Mouse (Mus musculus) kidney, adult 2 months (tissue): Measurements from ENCODE around the gene Sdk1. TPM values are rescaled to one million over a fixed set of nuclear protein-coding genes. Genes with fewer than 3 reads are reported as not detected.

ENCODE experiments used
- DNase-seq: peaks from one replicate; pipeline ENCODE4 v3.0.0; 2021
- H3K27ac ChIP-seq: fragments of 200-500 bp; 2 replicates; pipeline ENCODE4 v1.5.1; 2012; ENCODE audit warnings: low read depth, low read length, control low read depth, inconsistent platforms; ENCODE audit not compliant: insufficient read depth
- H3K27me3 ChIP-seq: fragments of 200-500 bp; replicated peaks from 2 replicates; pipeline ENCODE4 v1.6.1; 2012; ENCODE audit warnings: mild to moderate bottlenecking, moderate library complexity, low read length, inconsistent platforms; ENCODE audit not compliant: control insufficient read depth, insufficient read depth
- H3K36me3 ChIP-seq: fragments of 200-500 bp; 2 replicates; pipeline ENCODE4 v1.6.1; 2012; ENCODE audit warnings: mild to moderate bottlenecking, moderate library complexity, low read length, inconsistent platforms; ENCODE audit not compliant: control insufficient read depth, insufficient read depth
- H3K4me1 ChIP-seq: fragments of 200-500 bp; 2 replicates; pipeline ENCODE4 v1.6.1; 2011; ENCODE audit warnings: low read length; ENCODE audit not compliant: control insufficient read depth, insufficient read depth
- H3K4me3 ChIP-seq: fragments of 200-500 bp; 2 replicates; pipeline ENCODE4 v1.5.1; 2011; ENCODE audit warnings: mild to moderate bottlenecking, low read depth, low read length, control low read depth; ENCODE audit not compliant: insufficient read depth
- CTCF ChIP-seq: fragments of 200-500 bp; conservative IDR thresholded peaks from 2 replicates; pipeline ENCODE4 v1.5.1; 2011; ENCODE audit warnings: low read depth, mild to moderate bottlenecking, control low read depth, low read length, moderate library complexity, mixed read lengths; ENCODE audit not compliant: insufficient read depth, insufficient read length
- POLR2A ChIP-seq: fragments of 200-500 bp; IDR thresholded peaks from one replicate; pipeline ENCODE4 v1.6.1; 2011; ENCODE audit warnings: low read depth, low read length, control low read depth
- WGBS: fragments of 180-500 bp; shearing (Covaris S2); methylation state at CpG from one replicate; pipeline ENCODE4 v1.1.7; 2018; 5-methylcytosine and 5-hydroxymethylcytosine counted together
- polyA plus RNA-seq: library from polyadenylated mRNA; depleted of rRNA; stranded (reverse); fragments of >200 nt; gene quantifications from 2 replicates; pipeline ENCODE4 v1.2.3, GENCODE M21; 2012

The Sdk1 gene
- polyA plus RNA-seq, 1 experiment: 0.63 TPM

DNA sequence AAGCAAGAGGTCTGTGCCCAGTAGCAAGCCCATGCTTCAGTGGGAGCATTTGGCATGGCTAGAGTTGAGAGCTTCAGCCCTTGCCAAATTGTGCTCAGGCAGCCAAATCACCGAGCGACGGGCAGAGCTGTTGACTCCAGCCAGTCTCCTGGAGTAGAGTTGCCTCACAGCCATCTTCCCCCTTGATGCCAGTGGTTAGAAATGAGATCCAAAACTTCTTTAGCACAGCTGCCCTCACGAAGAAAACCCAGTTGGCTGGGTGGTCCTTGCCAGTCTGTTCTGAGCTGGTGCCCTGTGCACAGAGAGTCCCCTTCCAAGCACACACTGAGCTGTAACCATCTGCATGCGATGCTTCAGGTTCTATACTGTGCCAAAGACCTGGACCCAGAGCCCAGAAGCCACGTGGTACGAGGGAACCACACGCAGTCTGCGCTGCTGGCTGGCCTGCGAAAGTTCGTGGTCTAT lies 855.1 kb downstream of the Sdk1 start:
- Histone ChIP-seq H3K27ac (no peak overlapping the region), H3K36me3 (no peaks in the 10 kb centered on the region), H3K4me3 (no peak overlapping the region), H3K4me1 (no peaks in the 10 kb centered on the region), H3K27me3 (no peaks in the 10 kb centered on the region)
- WGBS: 89% methylated on average over 11 of the region's 11 CpGs
- TF ChIP-seq POLR2A (no peak), CTCF (no peak)
- DNase-seq: no peak

DNA sequence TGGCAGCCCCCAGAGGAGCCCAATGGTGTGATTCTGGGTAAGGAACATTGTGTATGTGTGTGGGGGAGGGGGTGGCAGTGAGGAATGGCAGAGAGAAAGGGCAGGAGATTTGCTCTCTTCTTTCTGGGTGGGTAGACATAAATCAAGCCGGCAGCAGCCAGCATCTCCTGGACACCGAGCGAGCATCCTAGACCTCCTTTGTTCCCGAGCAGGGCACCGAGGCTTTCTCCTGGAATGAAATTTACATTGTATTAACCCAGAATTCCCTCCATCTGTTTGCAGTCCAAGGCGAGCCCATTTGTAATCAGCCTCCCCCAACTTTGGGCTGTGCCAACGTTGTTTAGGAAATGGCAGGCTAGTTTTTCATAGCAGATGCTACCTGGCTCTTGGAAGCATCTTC lies 858.9 kb downstream of the Sdk1 start:
- TF ChIP-seq CTCF (no peak), POLR2A (no peak)
- Histone ChIP-seq H3K4me3 (no peak overlapping the region), H3K27ac (no peak overlapping the region), H3K36me3 (no peaks in the 10 kb centered on the region), H3K27me3 (no peaks in the 10 kb centered on the region), H3K4me1 (no peaks in the 10 kb centered on the region)
- DNase-seq: no peak
- WGBS: 74% methylated on average over 7 of the region's 7 CpGs

DNA sequence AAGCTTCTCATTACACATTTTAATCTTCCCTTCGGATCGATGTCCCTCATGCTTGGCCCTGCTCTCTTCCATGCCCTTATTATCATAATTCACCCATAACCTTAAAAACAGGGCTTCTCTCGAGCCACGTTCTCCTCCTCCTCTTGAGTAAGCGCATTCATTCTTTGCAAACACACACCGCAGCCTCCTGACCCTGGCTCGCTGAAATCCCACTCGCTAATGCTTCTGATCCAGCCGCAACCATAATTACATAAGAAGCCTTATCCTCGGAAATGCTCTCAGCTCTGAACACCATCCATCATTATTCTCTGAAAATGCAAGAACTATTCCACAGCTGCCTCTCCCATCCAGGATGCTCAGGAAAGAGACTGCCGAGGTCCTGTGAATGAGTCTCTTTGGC lies 866.1 kb downstream of the Sdk1 start:
- Histone ChIP-seq H3K36me3 (no peaks in the 10 kb centered on the region), H3K4me3 (no peak overlapping the region), H3K4me1 (no peaks in the 10 kb centered on the region), H3K27ac (no peak overlapping the region), H3K27me3 (no peaks in the 10 kb centered on the region)
- DNase-seq: no peak
- WGBS: 66% methylated on average over 11 of the region's 11 CpGs
- TF ChIP-seq POLR2A (no peak), CTCF (no peak)

DNA sequence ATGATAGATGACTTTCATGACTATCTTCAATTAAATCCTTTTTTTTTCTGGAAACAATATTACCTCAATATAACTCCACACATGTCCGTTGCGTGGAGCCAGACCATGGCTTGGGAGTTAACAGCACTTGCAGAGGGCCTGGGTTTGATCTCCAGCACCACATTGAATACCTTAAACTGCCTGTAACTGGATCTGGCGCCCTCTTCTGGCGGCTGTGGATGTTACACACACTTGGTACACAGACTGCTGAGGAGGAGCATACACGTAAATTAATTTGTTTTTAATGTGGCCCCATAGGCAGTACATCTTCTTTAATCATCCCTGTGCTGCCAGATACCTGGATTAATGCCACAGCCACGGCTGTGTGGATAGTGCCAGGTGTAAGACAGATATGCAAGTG lies 870.7 kb downstream of the Sdk1 start:
- 91% methylated on average over 6 of the region's 6 CpGs for WGBS

DNA sequence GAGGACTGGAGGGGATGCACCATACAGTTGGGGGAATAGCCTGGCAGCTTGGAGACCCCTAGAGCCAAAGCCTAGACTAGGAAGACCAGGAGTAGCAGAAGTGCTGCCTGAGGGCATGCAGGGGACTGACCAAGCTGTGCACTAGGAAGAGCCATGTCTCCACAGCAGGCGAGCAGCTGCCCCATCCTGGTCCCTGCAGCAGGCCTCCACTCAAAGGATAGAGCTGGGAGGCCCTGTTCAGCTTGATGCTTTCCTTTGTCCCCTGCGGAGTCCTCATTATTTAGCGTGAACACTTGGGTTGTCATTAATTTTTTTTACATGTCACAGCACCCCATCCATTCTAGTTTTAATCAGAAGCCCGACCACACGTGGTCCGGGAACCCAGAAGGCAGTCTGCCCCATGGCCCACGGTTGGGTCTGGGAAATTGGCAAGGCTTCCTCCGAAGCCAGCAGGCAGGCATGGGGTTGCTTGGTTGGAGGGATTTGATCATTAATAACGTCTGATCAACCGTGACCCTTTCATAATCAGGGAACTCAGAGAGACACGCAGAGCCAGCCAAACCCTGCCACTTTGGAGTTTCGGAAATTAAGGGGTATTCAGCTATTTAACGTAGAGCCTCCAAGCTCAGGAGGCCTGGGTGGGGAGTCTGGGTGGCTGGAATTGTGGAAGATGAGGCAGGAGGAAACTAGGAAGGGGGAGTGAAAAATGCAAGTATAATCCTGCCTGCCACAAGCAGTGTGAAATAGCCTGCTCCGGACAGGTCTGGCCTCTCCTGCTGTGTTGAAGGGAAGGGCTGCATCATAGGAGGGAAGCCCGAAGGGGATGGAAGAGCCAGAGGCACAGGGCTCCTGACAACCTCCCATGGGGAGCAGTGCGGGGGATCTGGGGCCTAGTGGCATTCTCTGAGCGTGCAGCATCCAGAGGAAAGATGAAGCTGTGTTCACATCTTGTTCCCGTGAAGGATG lies 872.2 kb downstream of the Sdk1 start:
- H3K4me3 ChIP-seq: no peak overlapping the region
- H3K27me3 ChIP-seq: no peaks in the 10 kb centered on the region
- WGBS: 73% methylated on average over 18 of the region's 18 CpGs

More for the DNA sequence above, 870.7 kb downstream of the Sdk1 start:
- Histone ChIP-seq H3K27me3 (no peaks in the 10 kb centered on the region), H3K4me1 (no peaks in the 10 kb centered on the region), H3K36me3 (no peaks in the 10 kb centered on the region), H3K27ac (no peak overlapping the region), H3K4me3 (no peak overlapping the region)
- TF ChIP-seq CTCF (no peak), POLR2A (no peak)
- DNase-seq: no peak

DNA sequence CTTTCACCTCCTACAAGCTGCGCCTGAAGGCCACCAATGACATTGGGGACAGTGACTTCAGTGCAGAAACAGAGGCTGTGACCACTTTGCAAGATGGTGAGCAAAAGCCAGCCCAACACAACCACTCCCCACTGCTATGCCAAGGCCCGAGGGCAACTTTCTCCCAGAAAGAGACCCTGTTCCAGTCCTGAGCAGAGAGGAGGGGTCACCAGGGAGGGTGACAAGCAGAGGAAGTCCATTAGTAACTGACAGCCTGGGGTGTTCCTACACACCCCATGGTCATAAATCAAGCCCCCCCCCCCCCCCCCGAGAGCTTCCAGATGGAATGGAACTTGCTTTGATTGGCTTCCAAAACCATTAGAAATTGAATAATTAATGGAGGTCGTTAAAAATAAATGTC lies 886.5 kb downstream of the Sdk1 start:
- H3K4me3 ChIP-seq: no peak overlapping the region
- 49% methylated on average over 4 of the region's 4 CpGs for WGBS
- DNase-seq: no peak
- no peaks in the 10 kb centered on the region for H3K4me1 ChIP-seq
- TF ChIP-seq POLR2A (no peak), CTCF (no peak)
- H3K36me3 ChIP-seq: no peaks in the 10 kb centered on the region
- no peaks in the 10 kb centered on the region for H3K27me3 ChIP-seq
- no peak overlapping the region for H3K27ac ChIP-seq

More for the DNA sequence above, 872.2 kb downstream of the Sdk1 start:
- TF ChIP-seq POLR2A (no peak), CTCF (no peak)
- H3K27ac ChIP-seq: no peak overlapping the region
- no peak for DNase-seq
- H3K4me1 ChIP-seq: no peaks in the 10 kb centered on the region
- H3K36me3 ChIP-seq: no peaks in the 10 kb centered on the region

DNA sequence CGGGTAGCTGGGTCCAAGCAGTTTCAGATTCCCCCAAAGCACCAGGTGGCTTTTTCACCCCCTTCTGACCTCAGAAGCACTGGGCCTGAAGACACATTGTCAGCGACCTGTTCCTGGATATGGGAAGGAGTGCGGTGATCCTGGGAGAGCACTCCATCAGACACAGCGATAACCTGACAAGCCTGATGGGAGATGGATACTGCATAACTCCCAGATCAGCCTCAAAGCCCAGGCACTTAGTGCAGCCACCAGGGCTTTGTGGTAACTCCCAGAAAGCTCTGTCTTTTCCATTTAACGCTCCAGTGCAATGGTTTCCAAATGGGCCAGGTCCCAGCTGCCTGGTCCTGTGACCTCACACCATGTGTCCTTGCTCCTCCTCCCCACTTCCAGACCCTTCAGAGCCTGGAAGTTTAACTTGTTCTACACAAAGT lies 886.9 kb downstream of the Sdk1 start:
- no peak for DNase-seq
- whole genome bisulfite sequencing: 33% methylated on average over 5 of the region's 5 CpGs
- Histone ChIP-seq H3K27me3 (no peaks in the 10 kb centered on the region), H3K36me3 (no peaks in the 10 kb centered on the region), H3K4me1 (no peaks in the 10 kb centered on the region), H3K27ac (no peak overlapping the region), H3K4me3 (no peak overlapping the region)
- TF ChIP-seq CTCF (no peak), POLR2A (no peak)
